Mouse (Mus musculus): ENCODE results near the gene Dusp10.

Dusp10 gene

DNA sequence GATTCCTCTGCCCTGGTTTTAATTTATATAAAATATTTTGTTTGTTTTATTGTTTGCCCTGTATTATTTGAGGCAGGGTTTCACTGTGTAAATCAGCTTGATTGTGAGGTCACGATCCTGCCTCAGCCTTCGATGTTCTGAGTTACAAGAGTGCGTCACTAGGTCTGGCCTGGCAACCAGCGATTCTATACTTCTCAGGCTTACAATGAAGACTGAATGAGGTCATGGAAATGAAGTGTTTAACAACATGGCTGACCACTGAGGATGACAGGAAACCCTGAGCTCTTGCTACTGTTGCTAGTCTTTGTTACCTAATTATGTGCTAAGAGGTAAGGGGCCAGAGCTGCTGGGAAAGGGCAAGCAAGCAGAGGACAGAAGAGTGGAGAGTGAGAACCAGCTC lies at the start of gene Dusp10:
Dusp10 (plus strand) TSS at position 197 of the 400 bp plus-strand sequence.
- no peak for DNase-seq

DNA sequence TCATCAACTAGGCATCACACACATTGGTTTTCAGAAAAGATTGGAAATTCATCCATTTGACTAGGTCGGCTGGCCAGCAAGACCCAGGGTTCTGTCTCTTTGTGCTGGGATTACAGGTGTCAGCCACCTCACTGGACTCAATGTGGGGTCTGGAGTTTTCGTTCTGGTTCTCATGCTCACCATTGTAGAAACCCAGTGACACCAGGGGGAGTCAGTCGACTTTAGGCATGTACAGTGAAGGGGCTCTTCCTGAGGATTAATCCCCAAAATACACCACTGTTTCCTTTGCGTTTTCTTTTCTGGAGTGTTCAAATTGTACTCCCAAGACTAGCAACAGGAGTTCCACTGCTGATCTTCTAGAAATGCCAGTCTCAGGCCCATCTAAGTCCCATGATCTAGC lies 47.8 kb upstream of the Dusp10 start:
- no peak for DNase-seq

DNA sequence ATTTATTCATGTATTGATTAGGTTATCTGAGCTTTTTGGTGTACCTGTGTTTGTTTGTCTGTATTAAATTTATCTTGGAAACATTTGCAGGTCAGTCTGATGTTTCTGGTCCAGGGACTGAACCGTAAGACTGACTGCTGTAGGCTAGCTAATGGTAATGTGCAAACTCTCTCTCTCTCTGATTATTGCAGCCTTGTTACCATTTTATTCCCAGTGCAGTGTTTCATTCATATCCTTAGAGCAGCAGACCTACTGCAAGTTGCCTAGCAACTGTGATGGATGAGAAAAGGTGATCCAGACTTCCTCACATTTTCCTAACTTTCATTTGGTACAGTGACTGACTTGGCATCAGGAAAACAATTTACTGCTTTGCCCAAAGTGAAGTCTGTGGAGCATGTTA lies 43.8 kb upstream of the Dusp10 start:
- DNase-seq = no peak

GRCm38 (mm10) chr1:183979814-183980243 lies 33.3 kb upstream of the Dusp10 start:
- no peak for DNase-seq

GRCm38 (mm10) chr1:183982108-183982507 lies 31.0 kb upstream of the Dusp10 start:
- DNase-seq = no peak

GRCm38 (mm10) chr1:183987711-183988245 lies 25.3 kb upstream of the Dusp10 start:
- DNase-seq = no peak

- DNase-seq = no peak
Measured at GRCm38 (mm10) chr1:183991921-183992320, 21.2 kb upstream of the Dusp10 start.

GRCm38 (mm10) chr1:183997207-183997606 lies 15.9 kb upstream of the Dusp10 start:
- no peak for DNase-seq

DNA sequence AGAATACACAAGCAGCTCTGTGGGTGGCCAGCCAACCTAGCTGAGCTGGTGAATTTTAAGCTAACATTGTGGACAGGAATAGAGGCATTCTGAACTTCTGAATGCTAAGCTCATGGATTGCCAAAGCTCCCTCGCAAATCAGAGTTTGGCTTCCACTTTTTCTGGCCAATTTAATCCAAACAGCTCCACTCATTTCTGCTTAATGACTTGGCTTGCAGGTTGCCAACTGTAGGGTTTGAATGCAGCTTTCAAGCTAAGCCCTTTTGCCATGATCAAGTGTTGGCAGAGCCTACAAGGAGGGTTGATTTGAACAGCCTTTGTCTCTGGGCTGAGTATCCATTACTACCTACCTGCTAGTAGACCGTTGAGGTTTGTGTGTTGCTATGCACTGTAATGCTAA lies 10.6 kb upstream of the Dusp10 start:
- DNase-seq = no peak

DNA sequence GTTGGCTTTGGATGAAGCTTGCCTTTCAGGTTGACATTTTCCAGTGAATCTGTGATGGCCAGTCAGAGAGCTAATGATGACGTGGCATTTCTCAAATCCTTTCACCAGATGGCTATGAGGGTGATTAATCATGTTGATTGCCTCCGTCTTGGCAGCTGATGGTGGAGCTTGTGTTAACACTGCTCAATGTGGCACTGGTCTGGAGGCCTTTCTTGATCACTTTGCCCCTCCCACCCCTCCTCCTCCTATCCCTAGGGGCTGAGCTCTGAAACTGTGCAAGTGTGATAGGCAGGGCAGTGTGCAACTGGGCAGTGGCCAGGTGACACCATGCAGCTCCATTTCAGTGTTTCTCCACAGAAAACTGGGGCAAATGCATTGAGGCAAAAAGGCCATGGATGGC lies 8.8 kb upstream of the Dusp10 start:
- DNase-seq = no peak

- DNase-seq = no peak
Measured at GRCm38 (mm10) chr1:184005315-184006058, 7.6 kb upstream of the Dusp10 start.

DNA sequence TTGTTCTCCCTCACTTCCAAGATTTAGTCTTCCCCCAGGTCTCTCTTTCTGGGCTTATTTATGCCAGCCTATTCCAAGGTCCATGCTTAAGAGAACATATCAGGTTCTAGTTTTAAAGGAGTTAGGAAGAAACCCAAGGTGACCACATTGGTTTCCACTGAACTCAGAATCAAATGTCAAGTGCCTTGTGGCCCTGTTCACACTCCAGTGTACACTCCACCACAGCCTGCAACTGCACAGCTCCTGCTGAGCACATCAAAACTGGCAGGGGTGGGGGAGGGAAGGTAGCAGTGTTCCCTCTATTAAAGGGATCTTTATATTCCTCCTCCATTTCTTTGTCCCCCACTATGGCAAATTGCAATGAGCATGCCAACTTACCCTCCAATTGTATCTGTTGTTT lies 7.0 kb upstream of the Dusp10 start:
- no peak for DNase-seq

DNA sequence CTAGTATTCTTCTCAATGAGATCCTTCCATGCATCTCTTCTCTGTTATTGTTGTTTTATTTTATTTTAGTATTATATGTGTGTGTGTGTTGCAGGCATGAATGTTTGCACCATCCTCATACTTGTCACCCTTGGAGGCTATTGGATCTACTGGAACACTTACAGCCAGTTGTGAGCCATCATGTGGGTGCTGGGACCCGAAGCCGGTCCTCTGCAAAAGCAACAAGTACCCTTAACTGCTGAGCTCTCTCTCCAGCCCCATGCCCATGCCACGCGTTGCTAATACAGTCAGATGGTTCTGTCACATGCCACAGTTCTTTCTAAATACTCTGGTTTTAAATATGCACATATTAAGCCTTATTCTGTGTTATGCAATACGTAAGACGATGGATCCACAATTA lies 1.8 kb upstream of the Dusp10 start:
- no peak for DNase-seq

DNA sequence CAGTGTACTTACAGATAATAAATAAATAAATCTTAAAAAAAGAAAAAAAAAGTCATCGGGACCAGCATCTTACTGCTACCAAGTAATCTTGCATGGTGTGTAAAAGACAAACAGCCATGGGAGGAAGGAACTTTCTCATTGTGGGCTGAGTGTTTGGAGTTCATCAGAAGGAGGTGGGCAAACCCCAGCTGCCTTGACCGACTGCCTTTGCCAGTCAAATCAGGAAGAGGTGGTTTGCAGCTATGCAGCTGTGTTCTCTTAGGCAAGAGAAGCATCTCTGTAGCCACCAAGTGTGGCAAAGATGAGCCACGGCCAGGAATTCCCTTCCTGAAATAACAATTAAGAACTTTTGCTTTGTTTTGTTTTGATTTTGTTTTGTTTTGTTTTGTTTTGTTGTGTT lies 989 bp downstream of the Dusp10 start:
- no peak for DNase-seq

GRCm38 (mm10) chr1:184015995-184016730 lies 3.1 kb downstream of the Dusp10 start:
- DNase-seq = no peak

- no peak for DNase-seq
Measured at GRCm38 (mm10) chr1:184017606-184018005, 4.5 kb downstream of the Dusp10 start.

- no peak for DNase-seq
Measured at GRCm38 (mm10) chr1:184019042-184019721, 6.1 kb downstream of the Dusp10 start.

- DNase-seq = no peak
Measured at GRCm38 (mm10) chr1:184019722-184020107, 6.6 kb downstream of the Dusp10 start.

GRCm38 (mm10) chr1:184023971-184024370 lies 10.9 kb downstream of the Dusp10 start:
- no peak for DNase-seq

DNA sequence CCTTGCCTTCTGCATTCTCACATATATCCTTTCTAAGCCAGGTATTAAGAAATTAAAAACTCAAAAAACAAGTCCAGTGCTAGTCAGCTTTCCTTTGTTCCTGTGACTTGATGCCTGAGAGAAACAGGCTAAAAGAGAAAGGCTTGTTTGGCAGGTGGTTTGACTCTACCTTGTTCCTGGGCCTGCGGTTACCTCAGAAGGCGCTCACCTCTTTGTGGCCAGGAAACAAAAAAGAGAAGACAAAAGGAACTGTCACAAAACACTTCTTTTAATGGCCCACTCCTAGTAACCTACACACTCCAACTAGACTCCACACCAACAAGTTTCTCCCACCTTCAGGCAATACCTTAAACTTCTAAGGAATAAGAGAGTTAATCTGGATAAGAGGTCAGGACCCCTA lies 11.5 kb downstream of the Dusp10 start:
- DNase-seq = no peak

- DNase-seq = no peak
Measured at GRCm38 (mm10) chr1:184025079-184025478, 12.0 kb downstream of the Dusp10 start.

- no peak for DNase-seq
Measured at GRCm38 (mm10) chr1:184027039-184027438, 13.9 kb downstream of the Dusp10 start.

GRCm38 (mm10) chr1:184030070-184030802 lies 17.1 kb downstream of the Dusp10 start:
- DNase-seq = no peak

Measured in kidney, adult 18-20 months (tissue).